Mouse (Mus musculus) heart, embryonic 10.5 days (tissue): ENCODE data around the gene Olfr553. TPM values are rescaled to one million over a fixed set of nuclear protein-coding genes. Genes with fewer than 3 reads are reported as not detected.
"Not testable (repeated sequence)": the region's sequence is repeated elsewhere in the genome, so short reads cannot be mapped to it uniquely, and the experiment has no call there.

ENCODE experiments used
- DNase-seq: peaks from one replicate; pipeline ENCODE4 v3.0.0-alpha.2; 2017; ENCODE audit warnings: low spot score
- H3K27ac ChIP-seq: fragments of 300-500 bp; sonication (generic); 2 replicates; pipeline ENCODE4 v1.5.1; 2016; ENCODE audit warnings: mild to moderate bottlenecking
- H3K27me3 ChIP-seq: fragments of 300-500 bp; sonication (generic); 2 replicates; pipeline ENCODE4 v1.6.1; 2016; ENCODE audit warnings: mild to moderate bottlenecking; ENCODE audit not compliant: poor library complexity, insufficient read depth, severe bottlenecking
- H3K36me3 ChIP-seq: fragments of 300-500 bp; sonication (generic); 2 replicates; pipeline ENCODE4 v1.6.1; 2016; ENCODE audit warnings: mild to moderate bottlenecking, moderate library complexity
- H3K4me1 ChIP-seq: fragments of 300-500 bp; sonication (generic); 2 replicates; pipeline ENCODE4 v1.6.1; 2016; ENCODE audit warnings: mild to moderate bottlenecking
- H3K4me3 ChIP-seq: fragments of 300-500 bp; sonication (generic); 2 replicates; pipeline ENCODE4 v1.5.1; 2016; ENCODE audit warnings: mild to moderate bottlenecking, moderate library complexity
- H3K9me3 ChIP-seq: fragments of 300-500 bp; sonication (generic); 2 replicates; pipeline ENCODE4 v1.6.1; 2016; ENCODE audit warnings: mild to moderate bottlenecking, moderate library complexity
- WGBS: fragments of 180-500 bp; shearing (Covaris S2); methylation state at CpG from one replicate; pipeline ENCODE4 v1.1.7; 2016; 5-methylcytosine and 5-hydroxymethylcytosine counted together
- polyA plus RNA-seq: library from polyadenylated mRNA; unstranded; fragments of >200 nt; fragmentation: Nextera tagmentation; extraction: Ambion mirVana; gene quantifications from 2 replicates; pipeline ENCODE4 v1.2.1, GENCODE M21; 2016

Olfr553 gene
- polyA plus RNA-seq: not detected in 2 replicates

GRCm38 (mm10) chr7:102618118-102618517 is at the start of gene Olfr553:
Gene Olfr553, minus strand, starts transcription at chr7:102618218.
- Histone ChIP-seq H3K27me3 (no peaks in the 10 kb centered on the region), H3K27ac (no peak within 1 kb of the TSS), H3K4me1 (no peaks in the 10 kb centered on the region), H3K36me3 (no peaks in the 10 kb centered on the region), H3K4me3 (no peak within 1 kb of the TSS), H3K9me3 (no peaks in the 10 kb centered on the region)
- DNase-seq: no peak

- WGBS: 29% methylated on average over 2 of the region's 2 CpGs
- Histone ChIP-seq H3K27ac (no peak overlapping the region), H3K9me3 (no peaks in the 10 kb centered on the region), H3K4me1 (no peaks in the 10 kb centered on the region), H3K36me3 (no peaks in the 10 kb centered on the region), H3K4me3 (no peak overlapping the region), H3K27me3 (no peaks in the 10 kb centered on the region)
- DNase-seq: no peak
Measured at GRCm38 (mm10) chr7:102665378-102665777, 47.4 kb upstream of the Olfr553 start.

- Histone ChIP-seq H3K9me3 (no peaks in the 10 kb centered on the region), H3K4me1 (no peaks in the 10 kb centered on the region), H3K27ac (no peak within 1 kb of the TSS), H3K27me3 (no peaks in the 10 kb centered on the region), H3K36me3 (no peaks in the 10 kb centered on the region), H3K4me3 (no peak within 1 kb of the TSS)
- 56% methylated on average over 3 of the region's 3 CpGs for WGBS
- DNase-seq: no peak
Measured at GRCm38 (mm10) chr7:102664599-102664998, 46.6 kb upstream of the Olfr553 start, which contains the start of gene Olfr556. Gene Olfr556, plus strand, starts transcription at chr7:102664899.

GRCm38 (mm10) chr7:102658523-102658922 is 40.5 kb upstream of the Olfr553 start, which contains the start of gene Olfr555:
Gene Olfr555, plus strand, starts transcription at chr7:102658823.
- 67% methylated on average over 1 of the region's 1 CpGs for WGBS
- no peak within 1 kb of the TSS for H3K4me3 ChIP-seq
- H3K27ac ChIP-seq: no peak within 1 kb of the TSS
- DNase-seq: no peak
- H3K4me1 ChIP-seq: no peaks in the 10 kb centered on the region
- H3K36me3 ChIP-seq: no peaks in the 10 kb centered on the region
- H3K9me3 ChIP-seq: no peaks in the 10 kb centered on the region
- H3K27me3 ChIP-seq: no peaks in the 10 kb centered on the region

GRCm38 (mm10) chr7:102644945-102645344 is 26.9 kb upstream of the Olfr553 start:
- not testable (repeated sequence) for H3K4me1 ChIP-seq, H3K9me3 ChIP-seq, H3K27me3 ChIP-seq, H3K27ac ChIP-seq, DNase-seq, H3K36me3 ChIP-seq, H3K4me3 ChIP-seq
- 40% methylated on average over 4 of the region's 4 CpGs for WGBS

GRCm38 (mm10) chr7:102638132-102638531 is 20.1 kb upstream of the Olfr553 start, which contains the start of gene Olfr554:
Gene Olfr554, plus strand, starts transcription at chr7:102638432.
- DNase-seq: no peak
- Histone ChIP-seq H3K27me3 (no peaks in the 10 kb centered on the region), H3K4me1 (no peaks in the 10 kb centered on the region), H3K36me3 (no peaks in the 10 kb centered on the region), H3K9me3 (no peaks in the 10 kb centered on the region), H3K27ac (no peak within 1 kb of the TSS), H3K4me3 (no peak within 1 kb of the TSS)
- WGBS: 51% methylated on average over 1 of the region's 1 CpGs

- DNase-seq: no peak
- H3K27ac ChIP-seq: no peak overlapping the region
- 33% methylated on average over 3 of the region's 3 CpGs for WGBS
- H3K27me3 ChIP-seq: no peaks in the 10 kb centered on the region
- no peak overlapping the region for H3K4me3 ChIP-seq
- H3K9me3 ChIP-seq: no peaks in the 10 kb centered on the region
- H3K4me1 ChIP-seq: no peaks in the 10 kb centered on the region
- no peaks in the 10 kb centered on the region for H3K36me3 ChIP-seq
Measured at GRCm38 (mm10) chr7:102636665-102637064, 18.6 kb upstream of the Olfr553 start.

GRCm38 (mm10) chr7:102620368-102620767 is 2.4 kb upstream of the Olfr553 start:
- WGBS: 72% methylated on average over 19 of the region's 19 CpGs
- H3K36me3 ChIP-seq, H3K4me3 ChIP-seq, DNase-seq, H3K27me3 ChIP-seq, H3K9me3 ChIP-seq, H3K27ac ChIP-seq, H3K4me1 ChIP-seq: not testable (repeated sequence)

GRCm38 (mm10) chr7:102619608-102620007 is 1.6 kb upstream of the Olfr553 start:
- H3K27ac ChIP-seq: no peak overlapping the region
- no peaks in the 10 kb centered on the region for H3K4me1 ChIP-seq
- WGBS: 56% methylated on average over 5 of the region's 5 CpGs
- H3K4me3 ChIP-seq: no peak overlapping the region
- H3K27me3 ChIP-seq: no peaks in the 10 kb centered on the region
- no peaks in the 10 kb centered on the region for H3K36me3 ChIP-seq
- DNase-seq: no peak
- no peaks in the 10 kb centered on the region for H3K9me3 ChIP-seq

GRCm38 (mm10) chr7:102597378-102598031 is 20.5 kb downstream of the Olfr553 start, which contains the start of gene Olfr552:
Gene Olfr552, plus strand, starts transcription at chr7:102597770.
- Histone ChIP-seq H3K9me3 (no peaks in the 10 kb centered on the region), H3K4me3 (no peak within 1 kb of the TSS), H3K36me3 (no peaks in the 10 kb centered on the region), H3K27ac (no peak within 1 kb of the TSS), H3K27me3 (no peaks in the 10 kb centered on the region), H3K4me1 (peaks cover 7% of the 10 kb centered on the region)
- WGBS: 68% methylated on average over 1 of the region's 1 CpGs
- DNase-seq: no peak

- Histone ChIP-seq H3K9me3 (no peaks in the 10 kb centered on the region), H3K36me3 (no peaks in the 10 kb centered on the region), H3K27ac (no peak within 1 kb of the TSS), H3K4me1 (no peaks in the 10 kb centered on the region), H3K27me3 (no peaks in the 10 kb centered on the region), H3K4me3 (no peak within 1 kb of the TSS)
- 84% methylated on average over 3 of the region's 3 CpGs for WGBS
- no peak for DNase-seq
Measured at GRCm38 (mm10) chr7:102591786-102592185, 26.2 kb downstream of the Olfr553 start, which contains the start of gene Olfr551. Gene Olfr551, minus strand, starts transcription at chr7:102591886.

- no peaks in the 10 kb centered on the region for H3K27me3 ChIP-seq
- no peaks in the 10 kb centered on the region for H3K9me3 ChIP-seq
- 61% methylated on average over 6 of the region's 6 CpGs for WGBS
- no peak overlapping the region for H3K27ac ChIP-seq
- H3K4me1 ChIP-seq: no peaks in the 10 kb centered on the region
- H3K4me3 ChIP-seq: no peak overlapping the region
- no peaks in the 10 kb centered on the region for H3K36me3 ChIP-seq
- no peak for DNase-seq
Measured at GRCm38 (mm10) chr7:102575998-102576397, 42.0 kb downstream of the Olfr553 start.

- WGBS: 67% methylated on average over 3 of the region's 3 CpGs
- no peak overlapping the region for H3K4me3 ChIP-seq
- H3K4me1 ChIP-seq: no peaks in the 10 kb centered on the region
- H3K27ac ChIP-seq: no peak overlapping the region
- no peaks in the 10 kb centered on the region for H3K36me3 ChIP-seq
- H3K27me3 ChIP-seq: no peaks in the 10 kb centered on the region
- DNase-seq: peak; percentile 54
- no peaks in the 10 kb centered on the region for H3K9me3 ChIP-seq
Measured at GRCm38 (mm10) chr7:102573174-102573830, 44.7 kb downstream of the Olfr553 start.
